Mouse (Mus musculus): Measurements from ENCODE around the gene Dab1. TPM values are rescaled to one million over a fixed set of nuclear protein-coding genes. Genes with fewer than 3 reads are reported as not detected.

Dab1 gene
- polyA plus RNA-seq, 1 experiment from 2014 or later = 0.39 TPM

- Histone ChIP-seq H3K4me3 (ENCODE audit: low read depth, low read length) (no peak overlapping the region), H3K27ac (ENCODE audit: low read length) (no peak overlapping the region), H3K4me2 (replicated peaks; ENCODE audit: low read depth, low read length) (no peak overlapping the region), H3K4me1 (ENCODE audit: insufficient read depth, low read depth, low read length) (no peaks in the 10 kb centered on the region), H3K9ac (replicated peaks; ENCODE audit: low read depth) (no peak overlapping the region), H3K36me3 (ENCODE audit: insufficient read depth, low read length) (no peaks in the 10 kb centered on the region), H3K27me3 (replicated peaks; ENCODE audit: insufficient read depth, low read length) (no peaks in the 10 kb centered on the region), H3K9me3 (ENCODE audit: low read length) (no peaks in the 10 kb centered on the region)
- no peak for ATAC-seq
- no peak for DNase-seq (ENCODE audit: low spot score)
- WGBS = 86% methylated on average over 2 of the region's 2 CpGs
- TF ChIP-seq EP300 (IDR thresholded peaks at IDR 0.05) (no peak), CTCF (IDR thresholded peaks at IDR 0.05) (no peak)
Measured at GRCm38 (mm10) chr4:103726486-103726885, 107.3 kb downstream of the Dab1 start.

GRCm38 (mm10) chr4:103737185-103737584, 118.0 kb downstream of the Dab1 start:
- Histone ChIP-seq H3K4me3 (ENCODE audit: low read depth, low read length) (no peak overlapping the region), H3K4me2 (replicated peaks; ENCODE audit: low read depth, low read length) (no peak overlapping the region), H3K9ac (replicated peaks; ENCODE audit: low read depth) (no peak overlapping the region), H3K27ac (ENCODE audit: low read length) (no peak overlapping the region), H3K36me3 (ENCODE audit: insufficient read depth, low read length) (no peaks in the 10 kb centered on the region), H3K4me1 (ENCODE audit: insufficient read depth, low read depth, low read length) (no peaks in the 10 kb centered on the region), H3K27me3 (replicated peaks; ENCODE audit: insufficient read depth, low read length) (no peaks in the 10 kb centered on the region), H3K9me3 (ENCODE audit: low read length) (no peaks in the 10 kb centered on the region)
- ATAC-seq = no peak
- 79% methylated on average over 6 of the region's 6 CpGs for whole genome bisulfite sequencing
- no peak for DNase-seq (ENCODE audit: low spot score)
- TF ChIP-seq CTCF (IDR thresholded peaks at IDR 0.05) (no peak), EP300 (IDR thresholded peaks at IDR 0.05) (no peak)

- Histone ChIP-seq H3K4me2 (replicated peaks; ENCODE audit: low read depth, low read length) (no peak overlapping the region), H3K36me3 (ENCODE audit: insufficient read depth, low read length) (no peaks in the 10 kb centered on the region), H3K27ac (ENCODE audit: low read length) (no peak overlapping the region), H3K27me3 (replicated peaks; ENCODE audit: insufficient read depth, low read length) (no peaks in the 10 kb centered on the region), H3K9ac (replicated peaks; ENCODE audit: low read depth) (no peak overlapping the region), H3K9me3 (ENCODE audit: low read length) (no peaks in the 10 kb centered on the region), H3K4me3 (ENCODE audit: low read depth, low read length) (no peak overlapping the region), H3K4me1 (ENCODE audit: insufficient read depth, low read depth, low read length) (no peaks in the 10 kb centered on the region)
- no peak for TF ChIP-seq EP300 (IDR thresholded peaks at IDR 0.05)
- no peak for TF ChIP-seq CTCF (IDR thresholded peaks at IDR 0.05)
- 48% methylated on average over 4 of the region's 4 CpGs for WGBS
- no peak for DNase-seq (ENCODE audit: low spot score)
- ATAC-seq = no peak
Measured at GRCm38 (mm10) chr4:103751249-103751855, 132.2 kb downstream of the Dab1 start.

- no peaks in the 10 kb centered on the region for H3K36me3 ChIP-seq (ENCODE audit: insufficient read depth, low read length)
- no peak overlapping the region for H3K4me3 ChIP-seq (ENCODE audit: low read depth, low read length)
- no peak overlapping the region for H3K27ac ChIP-seq (ENCODE audit: low read length)
- ATAC-seq (no peak), DNase-seq (ENCODE audit: low spot score) (no peak)
- no peaks in the 10 kb centered on the region for H3K4me1 ChIP-seq (ENCODE audit: insufficient read depth, low read depth, low read length)
- no peak overlapping the region for H3K9ac ChIP-seq (replicated peaks; ENCODE audit: low read depth)
- TF ChIP-seq EP300 (IDR thresholded peaks at IDR 0.05) (no peak), CTCF (IDR thresholded peaks at IDR 0.05) (no peak)
- H3K4me2 ChIP-seq (replicated peaks; ENCODE audit: low read depth, low read length) = no peak overlapping the region
- no peaks in the 10 kb centered on the region for H3K27me3 ChIP-seq (replicated peaks; ENCODE audit: insufficient read depth, low read length)
- 64% methylated on average over 7 of the region's 7 CpGs for WGBS
- no peaks in the 10 kb centered on the region for H3K9me3 ChIP-seq (ENCODE audit: low read length)
Measured at GRCm38 (mm10) chr4:103754561-103754960, 135.4 kb downstream of the Dab1 start.

- no peak for TF ChIP-seq EP300 (IDR thresholded peaks at IDR 0.05)
- no peak for TF ChIP-seq CTCF (IDR thresholded peaks at IDR 0.05)
- H3K4me3 ChIP-seq (ENCODE audit: low read depth, low read length) = no peak overlapping the region
- DNase-seq (ENCODE audit: low spot score) = peak; percentile 48
- no peaks in the 10 kb centered on the region for H3K27me3 ChIP-seq (replicated peaks; ENCODE audit: insufficient read depth, low read length)
- no peaks in the 10 kb centered on the region for H3K9me3 ChIP-seq (ENCODE audit: low read length)
- H3K9ac ChIP-seq (replicated peaks; ENCODE audit: low read depth) = no peak overlapping the region
- peak; percentile 46; the same call in 1 of the 2 replicates for ATAC-seq
- 50% methylated on average over 3 of the region's 3 CpGs for WGBS
- H3K36me3 ChIP-seq (ENCODE audit: insufficient read depth, low read length) = no peaks in the 10 kb centered on the region
- no peak overlapping the region for H3K27ac ChIP-seq (ENCODE audit: low read length)
- no peak overlapping the region for H3K4me2 ChIP-seq (replicated peaks; ENCODE audit: low read depth, low read length)
- no peaks in the 10 kb centered on the region for H3K4me1 ChIP-seq (ENCODE audit: insufficient read depth, low read depth, low read length)
Measured at GRCm38 (mm10) chr4:103757241-103757640, 138.1 kb downstream of the Dab1 start.

- no peaks in the 10 kb centered on the region for H3K4me1 ChIP-seq (ENCODE audit: insufficient read depth, low read depth, low read length)
- WGBS = 77% methylated on average over 11 of the region's 11 CpGs
- no peak overlapping the region for H3K4me3 ChIP-seq (ENCODE audit: low read depth, low read length)
- no peak overlapping the region for H3K9ac ChIP-seq (replicated peaks; ENCODE audit: low read depth)
- TF ChIP-seq EP300 (IDR thresholded peaks at IDR 0.05) = no peak
- no peak for TF ChIP-seq CTCF (IDR thresholded peaks at IDR 0.05)
- H3K4me2 ChIP-seq (replicated peaks; ENCODE audit: low read depth, low read length) = no peak overlapping the region
- no peaks in the 10 kb centered on the region for H3K36me3 ChIP-seq (ENCODE audit: insufficient read depth, low read length)
- no peak overlapping the region for H3K27ac ChIP-seq (ENCODE audit: low read length)
- H3K27me3 ChIP-seq (replicated peaks; ENCODE audit: insufficient read depth, low read length) = no peaks in the 10 kb centered on the region
- no peaks in the 10 kb centered on the region for H3K9me3 ChIP-seq (ENCODE audit: low read length)
- no peak for ATAC-seq
- DNase-seq (ENCODE audit: low spot score) = no peak
Measured at GRCm38 (mm10) chr4:103762416-103762815, 143.3 kb downstream of the Dab1 start.

GRCm38 (mm10) chr4:103775712-103776111, 156.6 kb downstream of the Dab1 start:
- 38% methylated on average over 4 of the region's 4 CpGs for WGBS
- ATAC-seq (no peak), DNase-seq (ENCODE audit: low spot score) (no peak)
- TF ChIP-seq CTCF (IDR thresholded peaks at IDR 0.05) (no peak), EP300 (IDR thresholded peaks at IDR 0.05) (no peak)
- H3K4me2 ChIP-seq (replicated peaks; ENCODE audit: low read depth, low read length) = no peak overlapping the region
- no peak overlapping the region for H3K27ac ChIP-seq (ENCODE audit: low read length)
- no peaks in the 10 kb centered on the region for H3K36me3 ChIP-seq (ENCODE audit: insufficient read depth, low read length)
- H3K4me3 ChIP-seq (ENCODE audit: low read depth, low read length) = no peak overlapping the region
- no peaks in the 10 kb centered on the region for H3K27me3 ChIP-seq (replicated peaks; ENCODE audit: insufficient read depth, low read length)
- H3K9ac ChIP-seq (replicated peaks; ENCODE audit: low read depth) = no peak overlapping the region
- no peaks in the 10 kb centered on the region for H3K4me1 ChIP-seq (ENCODE audit: insufficient read depth, low read depth, low read length)
- no peaks in the 10 kb centered on the region for H3K9me3 ChIP-seq (ENCODE audit: low read length)
